Mouse (Mus musculus) heart, postnatal 0 days (tissue): ENCODE measurements at regions not wholly inside any gene's neighbourhood (a gene's known extent, or its start where the extent isn't known, plus 50 kb on each side); places are given as distances from the start of the nearest gene placed in this dataset.

Source experiments
- CTCF ChIP-seq: IDR thresholded peaks from 2 replicates; pipeline ENCODE4 v1.5.1; 2016; ENCODE audit warnings: antibody characterized with exemption, control low read depth, low read depth
- EP300 ChIP-seq: IDR thresholded peaks from 2 replicates; pipeline ENCODE4 v1.6.1; 2016; ENCODE audit warnings: antibody characterized with exemption, low read depth

DNA sequence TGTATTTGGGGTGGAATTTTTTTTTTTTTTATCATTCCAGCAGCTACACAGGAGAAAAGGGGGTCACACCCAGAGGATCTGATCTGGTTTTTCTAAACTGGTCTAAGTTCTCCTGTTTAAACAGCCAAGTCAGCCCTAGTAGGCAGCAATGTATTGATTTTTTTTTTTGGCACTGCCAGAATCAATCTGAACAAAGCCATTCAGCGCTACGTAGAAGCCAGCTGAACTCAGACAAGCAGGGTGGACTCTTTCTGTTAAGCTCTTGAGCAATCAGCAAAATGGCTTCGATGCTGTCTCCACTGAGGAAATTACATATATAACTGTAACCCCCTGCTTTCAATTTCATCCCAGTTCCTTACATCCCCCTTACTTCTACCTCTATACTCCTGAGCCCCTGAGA, 230.5 kb downstream of the Gm45692 start:
- TF ChIP-seq EP300 (no peak), CTCF (no peak)
